Mouse (Mus musculus) adipocyte (in vitro differentiated cells): Measurements from ENCODE around the gene Rps11.
A peak's percentile ranks its signal among the peaks of the same experiment; 100 is the strongest.
"Not testable (repeated sequence)": the region's sequence is repeated elsewhere in the genome, so short reads cannot be mapped to it uniquely, and the experiment has no call there.

Experiments
- DNase-seq: peaks from one replicate; pipeline ENCODE4 v3.0.0-alpha.2; 2016; ENCODE audit warnings: low spot score

The Rps11 gene

DNA sequence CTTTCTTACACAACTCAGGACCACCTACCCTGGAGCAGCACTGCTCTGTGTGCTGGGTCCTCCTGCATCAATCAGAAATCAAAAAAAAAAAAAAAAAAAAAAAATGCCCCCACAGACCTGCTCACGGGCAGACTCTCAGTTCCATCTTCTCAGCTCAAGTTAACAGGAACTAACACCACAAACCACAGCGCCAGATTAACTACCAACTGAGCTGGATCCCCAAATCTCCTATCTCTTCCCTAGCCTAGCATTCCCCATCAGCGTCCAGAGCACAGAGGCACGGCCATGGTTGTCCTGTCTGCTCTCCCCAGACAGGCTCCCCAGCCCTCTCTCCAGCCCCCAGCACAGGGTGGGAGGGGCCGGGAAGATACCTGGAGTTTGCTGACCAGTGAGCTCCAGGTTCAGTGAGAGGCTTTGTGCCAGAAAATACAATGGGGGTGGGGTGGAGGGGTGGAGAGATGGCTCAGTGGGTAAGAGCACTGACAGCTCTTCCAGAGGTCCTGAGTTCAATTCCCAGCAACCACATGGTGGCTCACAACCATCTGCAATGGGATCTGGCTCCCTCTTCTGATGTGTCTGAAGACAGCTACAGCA is 17.1 kb downstream of the Rps11 start:
- DNase-seq = no peak

DNA sequence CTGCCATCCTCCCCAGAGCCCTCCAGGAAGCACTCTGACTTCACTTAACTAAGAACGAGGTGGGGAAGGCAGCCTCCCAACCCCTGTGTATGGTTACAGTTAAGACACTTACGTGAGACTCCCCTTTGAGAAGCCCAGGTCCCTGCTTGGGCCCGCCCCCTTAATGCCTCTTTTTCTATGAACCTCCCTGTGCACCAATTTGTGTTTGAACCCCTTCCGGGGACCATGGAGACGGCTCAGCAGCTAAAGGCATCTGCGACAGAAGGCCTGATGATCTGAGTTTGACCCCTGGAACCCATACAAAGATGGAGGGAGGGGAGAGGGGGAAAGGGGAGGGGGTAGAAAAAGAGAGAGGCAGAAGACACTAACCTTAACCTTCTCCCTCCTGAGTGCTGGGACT is 17.8 kb downstream of the Rps11 start:
- DNase-seq = no peak

DNA sequence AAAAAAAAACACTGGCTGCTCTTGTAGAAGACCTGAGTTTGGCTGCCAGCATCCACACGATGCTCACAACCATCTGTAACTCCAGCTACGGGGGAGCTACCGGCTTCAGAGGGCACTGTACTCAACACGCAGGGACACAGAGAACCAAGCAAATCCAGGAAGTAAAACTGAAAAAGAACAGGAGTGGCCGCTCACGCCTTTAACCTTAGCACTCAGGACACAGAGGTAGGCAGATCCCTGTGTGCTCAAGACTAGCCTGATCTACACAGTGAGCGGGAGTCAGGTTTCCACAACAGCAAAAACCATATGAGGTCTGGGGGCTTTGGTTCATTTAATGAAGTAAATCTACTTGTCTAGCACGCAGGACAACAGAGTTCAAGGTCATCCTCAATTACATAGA is 18.7 kb downstream of the Rps11 start:
- DNase-seq = no peak

DNA sequence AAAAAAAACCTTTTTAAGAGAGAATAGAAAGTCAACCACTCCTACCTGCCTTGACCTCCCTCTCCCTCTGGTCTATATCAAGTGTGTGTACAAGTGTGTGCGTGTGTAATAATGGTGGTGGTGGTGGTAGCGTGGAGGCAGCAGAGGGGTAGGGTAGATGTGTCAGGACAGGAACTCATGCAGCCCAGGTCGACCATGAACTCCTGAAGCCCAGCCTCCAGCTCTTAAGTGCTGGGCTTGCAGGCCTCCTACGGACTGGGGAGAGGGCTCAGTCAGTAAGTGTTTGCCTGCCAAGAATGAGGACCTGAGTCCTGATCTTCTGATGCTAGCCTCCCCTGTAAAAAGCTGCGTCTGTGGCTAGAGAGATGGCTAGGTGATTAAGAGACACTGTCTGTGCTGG is 19.3 kb downstream of the Rps11 start:
- no peak for DNase-seq

DNA sequence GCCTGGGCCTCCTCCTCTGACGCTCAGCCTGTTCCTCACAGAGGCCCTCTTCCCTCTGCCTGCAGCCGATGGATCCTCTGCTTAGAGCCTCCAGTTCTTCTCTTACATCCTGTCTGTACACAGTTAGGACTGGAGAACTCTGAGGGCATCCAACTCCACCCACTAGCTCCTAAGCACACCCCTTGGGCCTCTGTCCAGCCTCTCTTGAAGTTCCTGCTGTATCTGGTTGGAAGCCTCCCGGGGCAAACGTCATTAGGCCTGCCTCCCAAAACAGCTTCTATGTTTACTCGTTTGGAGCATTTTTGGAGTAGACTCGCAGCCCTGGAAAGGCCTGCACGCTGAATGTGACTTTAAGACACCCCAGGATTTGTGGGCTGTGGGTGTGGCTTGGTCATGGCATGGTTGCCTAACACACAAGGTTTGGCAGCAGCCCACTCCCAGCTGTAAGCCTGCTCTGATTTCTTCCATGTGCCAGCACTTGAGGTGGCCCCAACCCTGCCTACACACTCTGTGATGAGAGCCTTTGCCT is 20.5 kb downstream of the Rps11 start, which contains the start of gene Fcgrt:
Gene Fcgrt (minus strand): TSS at position 200 of the 529 bp plus-strand sequence.
- peak; percentile 99 for DNase-seq

DNA sequence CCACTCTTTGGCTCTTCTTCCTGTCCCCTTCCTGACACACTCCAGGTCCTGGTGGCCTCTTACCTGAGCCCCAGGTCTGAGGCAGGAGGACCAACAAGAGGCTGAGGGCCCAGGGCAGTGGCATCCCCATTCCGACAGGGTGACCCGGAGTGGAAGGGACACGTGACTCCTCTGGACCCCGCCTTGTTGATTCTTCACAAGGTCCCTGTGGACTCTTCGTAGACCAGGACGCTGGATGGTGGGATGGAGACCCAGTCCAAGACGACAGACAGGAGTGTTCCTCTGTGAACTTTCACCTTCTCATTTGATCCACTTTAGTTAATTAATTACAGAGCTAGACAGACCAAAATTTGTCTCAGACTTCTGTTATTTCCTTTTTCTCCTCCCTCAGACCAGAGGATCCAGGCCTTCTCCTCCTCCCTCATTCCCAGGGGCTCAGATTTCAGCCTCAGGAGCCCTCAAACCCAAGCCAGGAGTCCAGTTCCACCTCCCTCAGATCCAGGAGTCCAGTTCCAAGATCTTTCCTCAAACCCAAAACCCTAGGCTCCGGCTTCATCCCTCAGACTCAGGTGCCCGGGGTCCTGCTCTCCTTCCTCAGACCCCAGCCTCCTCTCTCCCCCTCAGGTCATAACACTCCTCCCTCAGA is 21.2 kb downstream of the Rps11 start:
- no peak for DNase-seq

DNA sequence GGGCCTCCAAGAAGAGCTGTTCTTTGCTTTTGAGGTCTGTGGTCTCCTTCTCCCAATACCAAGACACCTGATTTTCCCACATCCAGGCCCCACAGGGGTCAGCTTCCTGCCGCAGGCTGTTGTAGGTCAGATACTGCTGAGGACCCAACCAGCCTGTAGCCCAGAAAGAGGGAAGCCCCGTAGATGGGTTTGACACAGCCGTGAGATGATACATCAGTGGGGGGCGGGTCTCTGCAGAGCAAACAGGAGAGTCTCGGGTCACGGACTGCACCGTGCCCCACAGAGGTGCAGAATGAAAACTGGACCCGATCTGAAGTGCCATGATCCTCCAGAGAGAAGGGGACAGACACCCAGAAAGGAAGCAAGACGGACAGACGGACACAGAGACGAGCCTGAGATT is 21.8 kb downstream of the Rps11 start:
- no peak for DNase-seq

DNA sequence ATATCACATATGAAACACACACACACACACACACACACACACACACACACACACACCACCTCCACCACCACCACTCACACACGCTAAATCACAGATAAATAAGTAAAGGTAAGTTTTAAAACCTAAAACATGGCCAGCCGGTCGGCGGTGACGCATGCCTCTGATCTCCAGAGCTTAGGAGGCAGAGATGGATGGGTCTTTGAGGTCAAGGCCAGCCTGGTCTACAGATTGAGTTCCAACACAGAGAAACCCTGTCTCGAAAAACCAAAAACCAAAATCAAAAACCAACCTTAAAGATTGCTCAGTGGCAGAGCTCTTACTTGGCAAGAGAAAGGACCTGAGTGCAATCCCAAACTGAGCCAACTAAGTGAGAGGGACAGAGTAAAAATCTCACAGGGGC is 24.2 kb downstream of the Rps11 start:
- DNase-seq = peak; percentile 58

DNA sequence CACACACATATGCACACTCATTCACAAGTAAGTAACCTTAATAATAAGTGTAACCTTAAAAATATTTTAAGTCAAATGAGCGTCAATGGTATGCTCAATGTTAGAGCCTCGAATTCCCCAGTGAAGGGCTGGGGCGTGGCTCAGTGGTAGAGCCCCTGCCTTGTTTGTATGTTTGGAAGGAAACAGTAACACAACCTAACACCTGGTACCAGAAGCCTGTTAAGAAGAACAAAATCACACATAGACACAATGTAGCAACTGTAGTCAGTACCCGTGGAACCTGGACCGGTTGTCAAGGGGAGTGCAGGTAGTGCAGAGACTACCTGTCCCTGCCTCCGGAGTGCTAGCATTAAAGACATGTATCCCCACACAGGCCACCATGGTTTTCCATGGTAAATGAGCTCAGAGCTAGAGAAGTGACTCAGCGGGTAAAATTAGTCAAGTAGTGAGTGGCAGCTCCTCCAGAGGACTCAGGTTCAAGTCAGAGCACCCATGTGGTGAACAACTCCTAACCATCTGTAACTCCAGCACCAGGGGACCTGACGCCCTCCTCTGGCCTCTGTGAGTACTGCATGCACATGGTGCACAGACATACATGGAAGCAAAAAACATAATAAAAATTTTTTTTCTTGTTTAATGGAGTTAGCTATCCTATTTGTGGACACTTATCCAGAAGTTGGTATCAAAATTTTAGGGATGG is 25.5 kb downstream of the Rps11 start:
- no peak for DNase-seq

DNA sequence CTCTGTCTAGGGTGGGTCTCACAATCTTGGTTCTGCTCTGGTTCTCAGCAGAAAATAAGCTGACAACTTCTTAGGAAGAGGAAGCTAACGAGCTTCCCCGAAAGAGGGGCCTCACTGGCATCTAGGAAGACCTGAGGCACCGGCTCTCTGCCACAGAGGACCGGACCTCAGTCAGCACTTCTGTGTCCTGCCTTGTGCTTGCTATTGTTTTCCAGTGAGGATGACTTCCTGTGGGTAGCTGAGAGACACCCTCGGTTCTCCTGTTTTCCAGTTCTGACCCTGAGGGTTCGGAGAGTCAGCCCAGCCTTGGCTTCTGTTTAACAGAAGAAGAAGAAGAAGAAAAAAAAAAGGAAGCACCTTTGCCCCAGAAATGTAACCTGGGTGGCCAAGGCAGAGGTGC is 26.8 kb downstream of the Rps11 start:
- no peak for DNase-seq

DNA sequence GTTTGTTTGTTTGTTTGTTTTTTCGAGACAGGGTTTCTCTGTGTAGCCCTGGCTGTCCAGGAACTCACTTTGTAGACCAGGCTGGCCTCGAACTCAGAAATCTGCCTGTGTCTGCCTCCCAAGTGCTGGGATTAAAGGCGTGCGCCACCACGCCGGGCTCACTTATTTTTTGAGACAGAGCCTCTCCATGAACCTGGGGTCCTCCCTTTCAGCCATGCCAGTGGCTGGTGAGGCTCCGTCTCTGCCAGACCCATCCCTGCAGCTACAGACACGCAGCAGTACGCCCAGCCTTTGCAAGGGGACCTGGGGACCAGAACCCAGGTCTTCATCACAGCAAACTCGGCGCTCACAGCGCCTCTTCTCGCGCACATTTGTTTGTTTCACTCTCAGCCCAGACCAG is 28.3 kb downstream of the Rps11 start:
- DNase-seq = not testable (repeated sequence)

DNA sequence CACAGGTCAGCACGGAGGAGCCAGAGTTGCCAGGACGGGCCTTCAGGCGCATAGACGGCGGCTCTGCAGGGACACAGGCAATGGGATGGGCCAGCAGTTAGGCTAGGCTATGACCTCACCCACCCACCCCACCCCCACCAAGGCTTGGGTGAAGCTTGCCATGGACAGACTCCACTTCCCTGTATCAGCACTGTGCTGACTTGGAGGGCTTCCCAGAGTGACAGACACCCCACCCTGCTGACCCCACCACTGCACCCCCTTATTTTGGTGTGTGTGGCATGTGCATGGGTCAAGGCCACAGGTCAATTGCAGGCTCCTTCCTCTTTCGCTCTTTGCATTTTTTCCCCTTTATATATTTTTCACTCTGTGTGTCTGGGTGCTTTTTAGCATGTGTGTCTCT is 28.9 kb downstream of the Rps11 start:
- no peak for DNase-seq

DNA sequence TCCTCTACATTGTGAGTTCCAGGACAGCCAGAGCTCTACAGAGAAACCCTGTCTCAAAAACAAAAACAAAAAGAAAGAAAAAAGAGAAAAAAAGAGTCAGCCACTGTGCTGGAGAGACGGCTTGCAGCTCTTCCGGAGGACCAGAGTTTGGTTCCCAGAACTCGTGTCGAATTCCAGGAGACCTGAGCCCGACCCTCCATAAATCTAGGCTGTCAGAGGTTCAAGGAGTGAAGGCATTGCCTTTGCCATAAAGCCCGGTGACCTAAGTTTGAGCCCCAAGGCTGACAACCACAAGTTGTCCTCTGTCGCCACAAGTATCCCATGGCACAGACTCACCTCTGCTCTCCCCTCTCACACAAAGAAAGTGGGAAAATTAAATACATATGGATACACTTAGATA is 30.1 kb downstream of the Rps11 start:
- DNase-seq = peak; percentile 31

DNA sequence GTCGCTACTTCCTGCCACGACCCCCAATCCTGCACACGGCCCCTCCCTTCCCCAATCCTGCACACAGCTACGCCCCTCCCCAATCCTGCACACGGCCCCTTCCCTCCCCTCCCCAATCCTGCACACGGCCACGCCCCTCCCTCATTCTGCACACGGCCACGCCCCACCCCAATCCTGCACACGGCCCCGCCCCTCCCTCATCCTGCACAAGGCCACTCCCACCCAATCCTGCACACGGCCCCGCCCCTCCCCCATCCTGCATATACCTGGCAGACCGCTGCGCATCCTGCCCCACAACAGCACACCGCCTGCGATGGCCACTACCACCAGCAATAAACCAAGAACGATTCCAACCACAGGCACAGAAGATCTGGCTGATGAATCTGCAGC is 30.7 kb downstream of the Rps11 start:
- DNase-seq = no peak

DNA sequence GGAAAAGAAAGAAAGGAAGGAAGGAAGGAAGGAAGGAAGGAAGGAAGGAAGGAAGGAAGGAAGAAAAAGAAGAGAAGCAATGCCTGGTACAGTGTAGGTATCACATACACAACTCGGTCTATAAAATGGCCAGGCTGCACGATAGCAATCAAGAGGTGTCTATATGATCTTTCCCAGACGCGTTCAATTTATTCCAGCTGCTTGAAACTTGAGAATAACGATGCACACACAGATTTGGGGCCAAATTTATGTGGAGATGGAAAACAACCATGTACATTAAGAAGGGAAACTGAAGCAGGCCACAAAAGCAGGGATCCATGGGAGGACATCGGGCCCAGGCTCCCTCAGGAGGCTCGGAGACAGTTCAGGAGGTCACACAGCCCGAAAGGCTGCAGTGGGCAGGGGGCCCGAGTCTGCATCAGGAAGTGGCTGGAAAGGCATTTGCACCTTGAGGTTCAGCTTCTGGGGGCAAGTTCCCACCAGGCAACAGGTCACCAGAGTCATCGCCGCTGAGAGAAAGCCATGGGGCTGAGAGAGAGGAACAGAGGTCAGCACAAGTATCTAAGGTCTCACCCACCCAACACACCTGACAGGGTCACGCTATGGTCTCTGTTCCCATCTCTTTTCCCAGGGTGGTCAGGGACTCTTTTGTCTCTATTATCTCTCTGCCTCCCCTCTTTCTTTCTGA is 31.3 kb downstream of the Rps11 start:
- DNase-seq = no peak

DNA sequence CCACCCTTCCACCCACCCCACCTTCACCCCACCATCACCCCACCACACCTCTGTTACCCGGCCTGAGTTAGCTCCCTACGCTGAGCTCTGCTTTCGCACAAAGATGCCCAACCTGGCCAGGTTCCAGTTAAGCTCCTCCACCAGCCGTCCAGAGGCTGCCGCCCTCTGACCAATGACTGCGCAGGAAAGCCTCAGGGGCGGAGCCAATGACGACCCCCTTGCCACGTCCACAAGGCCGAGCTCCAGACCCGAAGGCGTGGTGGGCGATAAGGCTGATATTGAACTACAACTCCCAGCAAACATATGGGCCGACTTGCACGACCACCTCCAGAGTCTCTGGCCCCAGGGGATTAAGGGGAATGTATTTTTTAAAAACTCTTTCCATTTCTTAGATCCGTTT is 32.2 kb downstream of the Rps11 start, which contains the start of gene Rcn3:
Gene Rcn3 (minus strand): TSS at position 174 of the 400 bp plus-strand sequence.
- peak; percentile 60 for DNase-seq

DNA sequence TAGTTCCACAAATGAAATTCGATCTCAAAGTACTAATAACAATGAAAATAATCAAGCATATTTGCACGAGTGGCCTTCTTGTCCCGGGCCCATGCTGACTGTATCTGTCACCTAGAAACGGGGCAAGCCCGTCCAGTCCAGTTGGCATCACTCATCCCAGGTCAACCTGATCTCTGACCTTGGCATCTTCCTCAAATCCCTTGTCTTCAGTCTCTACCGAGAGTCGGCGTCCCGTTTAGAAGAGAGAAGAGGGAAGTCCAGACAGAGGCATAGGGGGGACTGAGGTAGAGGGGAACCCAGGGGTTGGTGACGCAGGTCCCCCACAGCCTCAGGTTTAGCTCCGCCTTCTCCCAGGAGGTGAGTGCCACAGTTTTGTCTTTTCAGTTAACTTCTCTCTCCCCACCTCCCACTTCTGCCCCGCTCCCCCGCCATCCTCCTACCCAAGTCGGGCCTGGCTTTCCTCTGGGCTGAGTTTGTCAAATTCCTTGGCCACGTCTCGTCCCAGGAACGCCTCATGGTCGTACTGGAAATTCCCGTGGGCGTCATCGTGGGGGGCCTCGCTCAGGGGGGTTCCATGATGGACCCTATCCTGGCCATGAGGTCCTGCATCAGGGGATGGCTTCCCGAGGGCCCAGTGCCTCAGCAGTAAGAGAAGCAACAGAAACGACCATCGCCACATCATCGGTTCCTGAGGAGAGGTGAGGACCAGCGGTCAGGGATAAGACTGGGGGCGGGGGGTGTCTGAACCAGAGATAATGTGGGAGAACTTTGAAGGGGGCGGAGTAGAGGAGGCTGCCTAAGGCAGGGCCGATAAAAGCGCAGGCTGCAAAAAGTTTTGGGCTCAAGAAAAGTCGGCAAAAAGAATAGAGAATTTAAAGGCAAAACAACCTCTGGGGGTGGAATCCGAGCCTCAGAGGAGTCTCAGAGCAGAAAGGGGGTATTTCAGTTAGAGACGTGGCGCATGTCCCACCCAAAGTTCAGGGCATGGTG is 32.9 kb downstream of the Rps11 start:
- no peak for DNase-seq

DNA sequence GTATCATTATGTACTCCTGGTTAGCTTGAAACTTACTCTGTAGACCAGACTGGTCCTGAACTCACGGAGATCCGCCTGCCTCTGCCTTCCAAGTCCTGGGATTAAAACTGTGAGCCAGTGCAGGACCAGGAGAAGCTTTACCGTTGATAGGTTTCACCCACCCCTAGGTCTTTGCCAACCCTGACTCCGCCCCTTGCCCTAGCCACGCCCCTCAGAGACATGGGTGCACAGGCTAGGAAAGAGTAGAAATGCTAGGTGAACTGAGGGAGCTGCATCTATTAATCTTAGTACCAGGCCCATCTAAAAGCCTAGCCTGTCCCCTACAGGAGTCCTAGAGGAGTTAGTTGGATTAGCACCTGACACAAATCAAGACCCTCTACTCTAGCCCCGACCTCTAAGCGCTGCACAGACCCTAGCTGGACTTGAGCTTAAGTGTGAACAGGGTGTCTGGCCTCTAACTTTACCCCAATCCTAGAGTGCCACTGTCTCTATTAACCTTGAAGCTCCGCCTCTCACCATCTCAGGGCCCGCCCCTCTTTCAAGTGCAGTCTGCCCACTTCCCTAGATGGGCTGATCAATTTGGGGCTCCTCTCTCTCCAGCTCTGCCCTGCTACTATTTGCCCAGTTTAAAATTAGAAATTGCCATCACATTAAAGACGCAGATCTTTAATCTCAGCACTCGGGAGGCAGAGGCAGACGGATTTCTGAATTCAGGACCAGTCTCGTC is 33.8 kb downstream of the Rps11 start:
- no peak for DNase-seq

DNA sequence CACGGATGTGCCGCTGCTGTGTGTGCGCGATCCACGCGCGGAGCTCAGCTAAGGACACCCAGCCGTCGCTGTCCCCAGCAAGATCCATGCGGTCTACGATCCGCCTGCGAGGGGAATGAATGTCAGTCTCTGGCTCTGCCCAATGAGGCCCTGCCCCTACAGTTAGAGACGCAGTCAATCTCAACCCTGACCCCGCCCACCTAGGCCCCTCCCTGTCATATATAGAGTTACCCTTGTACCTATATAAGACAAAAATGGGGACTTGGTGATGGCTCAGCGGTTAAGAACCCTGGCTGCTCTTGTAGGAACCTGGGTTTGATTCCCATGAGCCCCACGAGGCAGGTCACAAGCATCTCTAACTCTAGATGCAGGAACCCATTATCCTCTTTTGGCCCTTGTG is 35.6 kb downstream of the Rps11 start:
- DNase-seq = no peak

DNA sequence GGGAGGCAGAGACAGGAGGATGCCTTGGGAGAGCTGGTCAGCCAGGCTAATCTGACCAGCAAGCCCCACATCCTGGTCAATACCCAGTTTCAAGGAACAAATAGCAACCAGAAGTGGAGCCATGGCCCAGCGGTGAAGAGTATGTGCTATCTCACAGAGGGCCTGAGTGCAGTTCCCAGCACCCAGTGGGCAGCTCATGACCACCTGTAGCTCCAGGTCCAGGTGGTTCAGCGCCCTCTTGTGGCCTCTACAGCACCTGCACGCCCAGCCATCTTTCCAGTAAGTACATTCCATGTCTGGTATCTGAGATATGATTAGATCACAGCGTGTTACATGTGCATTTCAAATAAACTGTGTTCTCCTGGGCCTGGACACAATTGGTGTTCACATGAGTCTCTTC is 38.2 kb downstream of the Rps11 start:
- DNase-seq = no peak
